Mouse (Mus musculus): ENCODE data around the gene Grik4.

Gene Grik4

GRCm38 (mm10) chr9:42745982-42746381 lies 198.3 kb downstream of the Grik4 start:
- no peak for DNase-seq (ENCODE audit: low spot score in 2 of 2)

DNA sequence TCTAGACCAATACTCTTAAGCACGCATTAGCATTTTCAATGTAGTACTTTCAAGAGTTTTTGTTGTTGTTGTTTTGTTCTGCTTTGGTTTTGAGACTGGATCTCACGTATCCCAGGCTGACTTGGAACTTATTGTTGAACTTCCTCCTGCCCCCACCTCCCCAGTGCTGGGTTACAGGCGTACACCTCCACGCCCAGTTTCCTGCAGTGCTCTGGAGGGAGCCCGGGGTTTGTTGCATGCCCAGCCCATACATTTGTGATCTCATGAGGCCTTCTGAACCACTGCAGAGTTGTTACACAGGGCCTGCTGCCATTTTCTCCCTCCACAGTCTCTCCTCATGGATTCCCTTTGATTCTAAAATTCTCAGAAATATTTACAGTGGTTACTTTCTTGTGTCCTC lies 201.9 kb downstream of the Grik4 start:
- no peak for DNase-seq (ENCODE audit: low spot score in 2 of 2)

GRCm38 (mm10) chr9:42736697-42737335 lies 207.5 kb downstream of the Grik4 start:
- DNase-seq (ENCODE audit: low spot score in 2 of 2): no peak

GRCm38 (mm10) chr9:42735086-42735485 lies 209.2 kb downstream of the Grik4 start:
- DNase-seq (ENCODE audit: low spot score in 2 of 2): no peak

DNA sequence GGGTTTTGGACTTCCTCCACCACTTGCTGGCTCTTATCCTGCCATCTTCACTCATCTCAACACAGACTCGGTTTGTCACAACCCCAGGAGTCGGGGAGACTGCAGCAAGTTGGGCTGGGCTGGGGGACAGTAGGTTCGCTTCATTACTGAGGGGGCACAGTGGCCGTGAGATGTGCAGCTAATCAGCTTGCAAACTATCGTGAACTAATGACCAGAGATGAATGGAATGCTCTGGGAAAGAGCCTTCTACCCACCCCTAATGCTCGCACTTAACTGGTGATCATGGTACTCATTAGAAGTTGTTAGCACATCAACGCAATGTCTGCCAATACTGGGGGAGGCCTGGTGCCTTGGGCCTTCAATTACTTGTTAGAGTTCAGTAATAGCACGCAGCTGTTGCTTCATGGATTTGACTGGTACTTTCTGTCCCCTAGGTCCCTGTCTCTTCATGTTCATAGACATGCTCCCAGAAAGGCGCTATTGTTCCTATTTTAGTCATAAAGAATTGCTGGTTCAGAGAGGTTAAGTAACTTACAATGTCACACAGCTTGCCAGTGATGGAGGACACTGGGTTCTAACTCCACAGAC lies 211.5 kb downstream of the Grik4 start:
- no peak for DNase-seq (ENCODE audit: low spot score in 2 of 2)

DNA sequence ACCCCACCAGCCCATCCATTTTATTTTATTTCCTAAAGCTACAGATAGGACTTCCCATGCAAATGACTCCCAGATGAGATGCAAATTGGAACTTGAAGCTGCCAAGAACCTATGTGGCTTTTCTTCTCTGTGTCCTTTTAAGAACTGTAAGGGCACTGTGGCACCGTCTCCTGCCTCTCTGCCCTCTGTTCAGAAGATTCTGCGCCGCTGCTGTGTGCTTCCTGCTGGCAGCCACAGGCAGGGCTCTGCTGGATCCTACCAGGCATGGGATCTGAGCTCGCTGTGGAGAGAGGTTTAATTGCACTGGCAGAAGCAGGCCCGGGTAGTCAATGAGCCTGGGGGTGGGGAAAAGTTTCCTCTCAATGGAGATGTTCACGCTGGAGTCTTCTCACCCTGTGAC lies 215.8 kb downstream of the Grik4 start:
- DNase-seq (ENCODE audit: low spot score in 2 of 2): no peak

- DNase-seq (ENCODE audit: low spot score in 2 of 2): no peak
Measured at GRCm38 (mm10) chr9:42727661-42728060, 216.6 kb downstream of the Grik4 start.

DNA sequence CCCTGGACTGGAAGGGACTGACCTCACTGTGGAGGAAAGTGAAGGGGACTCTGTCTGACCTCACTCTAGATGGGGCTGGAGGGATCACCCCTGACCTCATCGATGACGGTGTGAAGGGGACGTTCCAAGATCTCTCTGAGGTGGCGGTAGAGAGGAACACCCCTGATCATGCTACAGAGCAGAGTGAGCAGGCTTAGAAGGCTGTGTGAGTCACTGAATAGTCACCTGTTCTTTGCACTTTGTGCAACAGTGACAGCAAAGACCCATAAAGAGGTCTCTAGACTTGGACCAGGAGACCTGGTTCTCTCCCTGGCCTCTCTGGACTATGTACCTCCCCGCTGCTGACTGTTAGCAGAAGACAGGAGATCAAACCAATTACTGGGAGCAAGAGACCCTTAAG lies 217.1 kb downstream of the Grik4 start:
- no peak for DNase-seq (ENCODE audit: low spot score in 2 of 2)

DNA sequence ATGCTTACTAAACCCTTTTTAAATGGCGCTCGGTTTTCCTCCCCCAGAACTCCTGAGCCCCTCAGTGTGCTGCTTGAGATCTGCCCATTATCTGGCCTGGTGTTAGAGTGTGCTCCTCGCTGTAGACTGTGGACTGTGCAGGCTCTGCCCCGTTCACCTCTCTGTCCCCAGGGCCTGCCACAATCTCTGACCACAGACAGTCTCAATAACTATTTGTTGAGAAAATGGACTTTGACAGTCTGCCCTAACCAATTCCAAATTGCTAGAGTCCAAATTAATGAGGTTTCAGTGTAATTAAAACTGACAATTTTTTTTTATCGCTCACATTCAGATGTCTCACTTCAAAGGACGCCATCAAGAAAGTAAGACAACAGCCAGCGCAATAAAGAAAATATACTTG lies 220.2 kb downstream of the Grik4 start:
- no peak for DNase-seq (ENCODE audit: low spot score in 2 of 2)

DNA sequence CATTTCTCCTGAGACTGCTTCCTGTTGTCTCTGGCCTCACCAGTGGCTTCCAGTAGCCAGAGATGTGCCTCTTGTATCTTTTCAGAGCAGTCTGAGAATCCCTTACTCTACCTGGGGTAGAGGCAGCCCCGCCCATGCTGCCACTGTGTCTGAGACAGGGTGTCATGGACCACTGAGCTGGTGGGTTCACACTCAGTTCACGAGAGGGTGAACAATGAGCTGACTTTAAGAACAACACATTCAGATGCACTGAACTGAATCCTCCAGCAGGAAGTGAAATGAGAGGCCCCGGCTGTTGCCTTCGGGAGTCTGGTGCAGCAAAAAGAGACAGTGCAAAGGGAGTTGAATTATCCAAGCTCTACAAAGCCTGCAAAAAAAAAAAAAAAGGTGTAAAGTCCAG lies 221.8 kb downstream of the Grik4 start:
- DNase-seq (ENCODE audit: low spot score in 2 of 2): no peak

GRCm38 (mm10) chr9:42721718-42722117 lies 222.6 kb downstream of the Grik4 start:
- DNase-seq (ENCODE audit: low spot score in 2 of 2): peak in 1 of 2 experiments; percentile 43

DNA sequence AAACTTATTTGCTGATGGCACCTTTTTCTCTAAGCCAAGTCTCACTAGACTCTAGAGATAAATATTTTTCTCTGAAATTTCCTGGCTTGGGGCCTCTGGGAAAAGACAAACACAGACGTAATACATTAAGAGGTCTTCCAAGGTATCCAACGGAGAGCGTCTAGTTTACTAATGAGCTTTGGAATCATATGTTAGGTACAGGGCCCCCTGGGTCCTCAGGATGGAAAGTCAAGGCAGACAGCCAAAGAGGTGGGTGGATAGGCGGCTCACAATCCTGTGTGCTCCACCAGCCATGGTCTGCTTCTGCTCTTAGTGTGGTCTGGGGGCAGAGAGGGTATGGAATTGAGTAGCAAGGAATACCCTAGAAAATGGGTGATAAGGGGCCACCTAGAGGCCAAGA lies 223.1 kb downstream of the Grik4 start:
- no peak for DNase-seq (ENCODE audit: low spot score in 2 of 2)

DNA sequence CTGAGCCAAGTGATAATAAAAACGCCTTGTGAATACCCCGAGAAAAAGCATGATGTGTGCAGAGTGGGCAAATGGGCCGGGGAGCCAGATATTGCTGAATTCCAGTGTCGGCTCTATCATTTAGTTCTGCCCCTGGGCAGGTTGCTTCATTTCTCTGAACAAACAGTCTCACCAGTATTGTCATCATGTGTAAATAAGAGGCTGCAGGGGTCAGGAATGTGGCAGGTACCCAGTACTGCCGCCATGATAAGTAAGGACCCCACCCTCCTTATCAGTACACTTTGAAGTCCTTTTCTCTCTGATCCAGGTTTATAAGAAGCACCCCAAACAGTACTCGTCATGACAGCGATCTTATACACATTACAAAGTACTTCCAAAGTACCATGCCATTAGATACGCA lies 230.4 kb downstream of the Grik4 start:
- DNase-seq (ENCODE audit: low spot score in 2 of 2): no peak

DNA sequence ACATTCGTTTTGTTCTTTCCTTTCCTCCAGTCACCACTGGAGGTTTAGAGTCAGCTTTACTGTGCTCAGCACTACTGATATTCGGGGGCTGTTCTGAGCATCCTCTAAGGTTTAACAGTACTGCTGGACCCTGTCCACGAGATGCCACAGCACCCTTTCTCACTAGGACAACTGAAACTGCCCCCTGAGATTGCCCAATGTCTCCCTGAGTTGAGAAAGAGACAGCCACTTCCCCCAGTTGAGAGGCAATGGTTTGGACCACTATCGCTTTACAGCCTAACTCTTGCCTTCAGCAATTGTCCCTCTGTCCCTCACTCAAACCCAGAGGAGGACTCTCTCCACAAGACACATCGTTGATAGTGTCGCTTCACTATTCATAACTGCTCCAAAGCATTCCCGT lies 238.4 kb downstream of the Grik4 start:
- DNase-seq (ENCODE audit: low spot score in 2 of 2): no peak

DNA sequence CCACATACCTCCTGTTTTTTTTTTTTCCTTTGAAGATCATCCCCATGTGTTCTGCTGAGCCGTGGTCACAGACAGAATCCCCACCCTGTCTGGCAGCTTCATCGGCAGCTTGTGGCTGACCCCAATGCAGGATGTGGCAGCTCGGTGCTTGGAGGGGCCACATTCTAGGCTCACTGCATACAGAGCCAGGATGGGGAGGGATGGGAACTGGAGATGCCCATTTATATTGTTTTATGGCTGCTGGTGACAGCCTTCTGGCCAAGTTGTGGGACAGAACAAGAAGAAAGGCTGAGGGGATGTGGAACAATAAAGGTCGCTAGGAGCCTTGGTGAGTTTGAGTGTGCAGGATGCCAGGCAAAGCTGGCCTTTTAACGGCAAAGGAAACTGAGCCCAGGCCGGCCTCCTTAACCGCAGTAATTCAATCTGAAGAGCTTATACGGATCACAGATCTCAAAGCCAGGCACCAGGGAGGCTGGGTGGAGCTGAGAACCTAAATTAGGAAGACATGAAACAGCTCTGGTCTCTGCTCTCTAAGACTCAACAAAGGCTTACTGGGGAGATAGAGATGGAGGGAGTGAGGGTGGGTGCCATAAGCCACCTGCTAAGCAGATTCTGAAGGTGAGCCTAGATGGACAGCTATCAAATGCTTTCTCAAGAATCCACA lies 241.0 kb downstream of the Grik4 start:
- DNase-seq (ENCODE audit: low spot score in 2 of 2): no peak

DNA sequence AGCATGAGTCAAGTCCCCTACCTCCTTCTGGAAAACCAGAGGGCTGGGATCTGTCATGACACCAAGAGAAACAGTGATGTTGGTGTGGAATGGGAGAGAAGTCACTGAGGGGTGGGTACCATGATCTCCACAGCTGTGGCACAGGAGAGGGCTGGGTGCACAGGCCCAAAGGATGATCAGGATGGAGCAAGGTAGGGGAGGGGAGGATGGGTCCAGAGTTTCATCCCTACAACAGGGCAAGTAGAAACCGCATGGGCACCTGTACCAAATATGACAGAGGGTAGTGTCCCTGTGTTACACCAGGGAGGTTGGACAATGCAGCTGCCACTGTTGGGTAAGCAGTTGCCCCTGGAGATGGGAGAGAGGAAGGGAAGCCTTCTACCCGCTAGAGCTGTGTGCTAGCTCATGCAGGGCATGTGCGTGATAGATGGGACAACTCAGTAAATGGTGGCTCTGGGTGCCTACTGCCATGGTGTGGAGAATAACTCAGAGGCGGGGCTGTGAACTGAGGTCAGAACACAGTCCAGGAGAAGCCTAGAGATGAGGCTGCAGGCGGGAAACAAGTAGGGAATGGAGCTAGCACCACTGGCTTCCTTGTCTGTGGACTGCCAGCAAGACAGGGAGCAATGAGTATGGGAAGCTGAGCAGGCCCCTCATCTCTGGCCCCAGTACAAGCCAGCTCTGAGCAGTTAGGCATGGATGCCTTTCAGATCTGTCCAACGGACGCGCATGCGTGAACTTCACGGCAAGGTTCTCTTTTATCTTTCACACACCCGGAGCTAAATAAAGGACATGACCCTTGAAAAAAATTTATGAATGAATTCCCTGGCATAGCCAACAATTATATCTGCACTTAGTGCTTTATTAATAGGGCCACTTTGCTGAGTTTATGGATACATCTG lies 241.8 kb downstream of the Grik4 start:
- no peak for DNase-seq (ENCODE audit: low spot score in 2 of 2)

DNA sequence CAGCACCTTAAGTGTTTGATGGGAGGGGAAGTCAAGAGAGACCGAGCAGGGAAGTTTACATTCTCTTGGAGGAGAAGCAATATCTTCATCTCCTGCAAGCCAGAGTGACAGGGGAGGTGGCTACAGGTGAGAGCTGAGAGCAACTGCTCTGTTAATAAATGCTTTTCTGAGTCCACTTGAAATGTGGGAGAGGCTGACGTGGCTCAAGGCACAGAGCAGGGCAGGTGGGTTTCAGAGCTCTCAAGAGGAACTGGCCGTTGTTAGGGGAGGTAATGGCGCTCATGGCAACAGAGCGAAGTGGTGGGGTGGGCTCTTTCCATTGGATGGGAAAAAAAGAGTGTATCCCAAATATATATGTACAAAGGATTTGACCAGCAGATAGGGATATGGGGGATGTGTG lies 242.6 kb downstream of the Grik4 start:
- DNase-seq (ENCODE audit: low spot score in 2 of 2): no peak

GRCm38 (mm10) chr9:42693024-42693423 lies 251.3 kb downstream of the Grik4 start:
- no peak for DNase-seq (ENCODE audit: low spot score in 2 of 2)

- peak in 1 of 2 experiments; percentile 64 for DNase-seq (ENCODE audit: low spot score in 2 of 2)
Measured at GRCm38 (mm10) chr9:42688143-42688542, 256.1 kb downstream of the Grik4 start.

- peak in 1 of 2 experiments; percentile 9 for DNase-seq (ENCODE audit: low spot score in 2 of 2)
Measured at GRCm38 (mm10) chr9:42686104-42686503, 258.2 kb downstream of the Grik4 start.

GRCm38 (mm10) chr9:42674017-42674412 lies 270.3 kb downstream of the Grik4 start:
- DNase-seq (ENCODE audit: low spot score in 2 of 2): no peak

DNA sequence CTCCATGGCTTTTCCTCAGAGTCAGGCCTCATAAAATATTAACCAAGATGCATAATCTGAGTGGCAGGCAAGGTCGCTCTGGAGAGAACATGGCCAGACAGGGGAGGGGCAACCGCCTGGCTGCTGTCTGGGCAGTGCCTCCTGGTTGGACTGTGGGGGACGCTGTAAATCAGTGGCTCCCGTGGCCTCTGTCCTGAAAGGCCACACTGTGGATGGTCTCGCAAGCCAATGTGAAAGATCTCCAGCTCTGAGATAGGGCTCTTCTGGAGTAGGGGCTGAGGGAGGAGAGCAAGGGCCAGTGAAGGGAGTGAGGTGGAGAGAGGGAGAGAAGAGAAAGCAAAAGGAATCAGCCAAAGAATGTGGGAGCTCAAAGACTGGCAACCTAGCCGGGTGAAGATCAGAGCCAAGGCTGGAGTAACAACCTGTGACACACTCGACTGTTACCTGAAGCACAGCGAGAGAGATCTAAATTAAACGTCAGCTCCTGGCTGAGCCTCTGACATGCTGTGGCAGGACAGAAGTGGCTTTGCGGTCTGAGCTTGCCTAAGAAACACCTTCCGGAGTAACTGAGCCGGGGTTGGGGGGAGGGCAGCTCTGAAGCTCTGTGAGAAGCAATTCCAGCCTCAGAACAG lies 270.8 kb downstream of the Grik4 start:
- DNase-seq (ENCODE audit: low spot score in 2 of 2): no peak
